Mouse (Mus musculus): ENCODE measurements around the gene Adora2a. TPM values are rescaled to one million over a fixed set of nuclear protein-coding genes. Genes with fewer than 3 reads are reported as not detected.
"Not testable (repeated sequence)": the region's sequence is repeated elsewhere in the genome, so short reads cannot be mapped to it uniquely, and the experiment has no call there.

Gene Adora2a
- polyA plus RNA-seq, 1 experiment from 2014 or later, result 3.2 TPM

DNA sequence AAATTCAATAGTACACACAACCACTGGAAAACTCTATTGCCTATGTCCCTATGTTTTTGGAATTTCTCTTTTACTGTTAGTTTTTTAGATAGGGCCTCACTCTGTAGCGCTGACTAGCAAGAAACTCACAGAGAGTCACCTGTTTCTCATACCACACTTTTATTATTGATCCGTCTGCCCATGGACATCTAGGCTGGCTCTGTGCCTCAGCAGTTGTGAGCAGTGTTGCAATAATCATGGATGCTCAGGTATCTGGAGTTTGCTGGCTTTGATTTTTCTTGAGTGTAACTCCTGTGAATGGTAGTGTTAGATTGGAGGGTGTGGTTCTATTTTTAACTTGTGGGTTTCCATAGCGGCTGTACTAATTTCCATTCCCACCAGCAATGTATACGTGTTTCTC, 38.7 kb downstream of the Adora2a start:
- no peak overlapping the region for H3K27ac ChIP-seq
- H3K27me3 ChIP-seq, result no peaks in the 10 kb centered on the region
- WGBS, result 80% methylated on average over 4 of the region's 4 CpGs
- no peak overlapping the region for H3K9ac ChIP-seq
- ATAC-seq, result no peak
- no peaks in the 10 kb centered on the region for H3K9me3 ChIP-seq (replicated peaks)
- H3K36me3 ChIP-seq (ENCODE audit: poor library complexity, severe bottlenecking), result no peaks in the 10 kb centered on the region
- no peak overlapping the region for H3K4me2 ChIP-seq
- no peak overlapping the region for H3K4me3 ChIP-seq
- H3K4me1 ChIP-seq, result no peaks in the 10 kb centered on the region

DNA sequence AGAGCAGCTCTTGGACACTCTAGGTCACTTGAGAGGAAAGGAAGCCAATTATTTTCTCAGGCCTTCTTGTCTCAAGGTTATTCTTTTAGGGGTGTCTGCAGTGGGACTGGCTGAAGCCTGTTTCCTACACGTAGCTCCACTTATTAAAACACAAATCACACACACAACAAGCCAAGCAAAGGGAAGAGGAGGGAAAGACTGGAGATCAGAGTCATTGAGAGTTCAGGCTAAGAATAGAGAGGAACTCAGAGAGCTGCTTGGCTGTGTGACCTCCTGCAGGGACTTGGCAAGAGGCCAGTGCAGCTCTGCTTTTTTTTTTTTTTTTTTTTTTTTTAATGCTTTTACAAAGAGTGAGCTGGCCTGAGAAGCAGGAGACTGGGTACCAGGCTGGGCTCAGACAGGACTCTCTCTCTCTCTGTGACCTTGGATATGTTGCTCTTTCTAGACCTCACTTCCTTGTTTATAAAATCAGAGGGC, 47.6 kb downstream of the Adora2a start:
- not testable (repeated sequence) for H3K9ac ChIP-seq; H3K36me3 ChIP-seq (ENCODE audit: poor library complexity, severe bottlenecking); H3K27me3 ChIP-seq; H3K9me3 ChIP-seq (replicated peaks); H3K4me3 ChIP-seq
- 0% methylated on average over 1 of the region's 1 CpGs for WGBS
- H3K4me1 ChIP-seq, result peaks cover 16% of the 10 kb centered on the region
- peak; percentile 77; the same call in 1 of the 2 replicates for ATAC-seq
- 0 out of 2 replicates have a peak overlapping the region, but pooled peaks have one; percentile 12 for H3K4me2 ChIP-seq
- peak overlapping the region; percentile 40 for H3K27ac ChIP-seq

DNA sequence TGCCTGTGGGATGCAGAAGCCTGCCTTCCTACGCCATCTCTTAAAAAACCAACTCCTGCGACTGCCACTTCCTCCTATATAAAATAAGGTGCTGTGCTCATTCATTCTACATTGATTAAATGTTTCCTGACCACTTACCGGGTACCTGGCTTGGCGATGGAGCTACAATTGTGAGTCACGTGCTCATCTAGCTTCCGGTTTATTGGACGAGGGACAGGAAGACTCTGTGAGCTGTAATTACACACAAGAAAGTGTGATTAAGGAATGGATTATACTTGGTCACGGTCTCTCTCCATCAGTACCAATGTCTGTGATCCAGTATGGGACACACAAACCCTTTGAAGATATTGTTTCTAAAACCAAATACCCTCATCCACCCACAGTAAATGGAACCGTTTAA, 48.1 kb downstream of the Adora2a start:
- no peak overlapping the region for H3K9ac ChIP-seq
- WGBS, result 76% methylated on average over 9 of the region's 9 CpGs
- 0 out of 2 replicates have a peak overlapping the region, but pooled peaks have one; percentile 12 for H3K4me2 ChIP-seq
- no peaks in the 10 kb centered on the region for H3K36me3 ChIP-seq (ENCODE audit: poor library complexity, severe bottlenecking)
- no peak for ATAC-seq
- no peak overlapping the region for H3K4me3 ChIP-seq
- H3K9me3 ChIP-seq (replicated peaks), result no peaks in the 10 kb centered on the region
- H3K27ac ChIP-seq, result peak overlapping the region; percentile 40; the same call in 1 of the 2 replicates
- peaks cover 16% of the 10 kb centered on the region for H3K4me1 ChIP-seq
- no peaks in the 10 kb centered on the region for H3K27me3 ChIP-seq

DNA sequence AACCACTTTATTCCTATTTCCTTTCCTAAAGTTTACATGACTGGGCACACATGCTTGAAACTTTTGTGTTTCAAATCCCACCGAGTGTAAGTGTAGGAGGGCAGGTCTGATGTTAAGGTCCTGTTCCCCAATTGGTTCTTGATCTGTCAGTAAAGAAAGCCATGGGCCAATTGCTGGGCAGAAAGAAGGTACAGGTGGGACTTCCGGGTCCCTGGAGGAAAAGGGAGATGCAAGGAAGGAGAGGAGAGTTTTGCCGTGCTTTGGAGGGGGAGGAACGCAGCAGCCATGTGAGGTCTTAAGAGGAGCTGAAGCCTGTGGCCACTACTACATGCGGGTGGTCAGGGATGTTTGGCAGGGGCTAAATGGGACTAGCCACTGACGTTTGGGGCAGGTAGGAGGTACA, 48.6 kb downstream of the Adora2a start:
- Histone ChIP-seq H3K9ac (no peak overlapping the region), H3K36me3 (ENCODE audit: poor library complexity, severe bottlenecking) (no peaks in the 10 kb centered on the region), H3K4me2 (peak overlapping the region; percentile 32), H3K9me3 (replicated peaks) (no peaks in the 10 kb centered on the region), H3K4me1 (peaks cover 16% of the 10 kb centered on the region), H3K4me3 (peak overlapping the region; percentile 18), H3K27ac (no peak overlapping the region), H3K27me3 (no peaks in the 10 kb centered on the region)
- ATAC-seq, result no peak
- WGBS, result 57% methylated on average over 6 of the region's 6 CpGs

DNA sequence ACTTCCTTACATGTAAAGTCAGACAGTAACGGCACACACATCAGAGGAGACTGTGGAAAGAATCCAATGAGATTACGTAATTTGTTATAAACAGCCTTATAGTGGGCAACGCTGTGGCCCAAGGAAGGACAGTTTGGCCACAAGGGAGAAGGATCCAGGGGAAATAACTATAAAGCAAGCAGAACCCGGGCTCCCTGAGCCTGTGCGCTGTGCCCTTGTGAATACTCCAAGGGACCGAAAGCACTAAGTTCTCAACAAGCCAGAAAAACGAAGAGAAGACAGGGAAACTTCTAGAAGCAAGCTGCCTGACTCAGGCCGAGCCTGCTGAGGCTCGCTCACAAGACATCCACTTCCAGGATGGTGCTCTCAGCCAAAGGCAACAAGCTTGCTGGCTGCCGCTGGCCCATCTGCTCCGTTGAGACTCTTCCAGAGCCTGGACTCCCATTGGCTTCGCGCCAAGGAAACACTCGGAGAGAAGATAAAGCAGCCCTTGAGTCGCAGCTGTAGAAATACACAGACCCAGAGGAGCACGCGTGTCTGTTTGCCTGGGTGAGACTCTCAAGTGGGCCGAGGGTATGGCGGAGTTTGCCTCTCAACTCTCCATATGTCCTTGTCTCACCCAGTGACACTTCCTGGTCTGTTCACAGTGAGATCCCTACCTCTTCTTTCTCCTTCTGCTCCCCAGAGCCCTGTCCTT, 57.1 kb downstream of the Adora2a start:
- H3K27ac ChIP-seq, result peak overlapping the region; percentile 44; the same call in 1 of the 2 replicates
- H3K9ac ChIP-seq; H3K4me3 ChIP-seq; H3K9me3 ChIP-seq (replicated peaks); H3K4me1 ChIP-seq; H3K27me3 ChIP-seq; H3K4me2 ChIP-seq; H3K36me3 ChIP-seq (ENCODE audit: poor library complexity, severe bottlenecking): not testable (repeated sequence)
- peak; percentile 80 for ATAC-seq
- WGBS, result 69% methylated on average over 13 of the region's 19 CpGs

DNA sequence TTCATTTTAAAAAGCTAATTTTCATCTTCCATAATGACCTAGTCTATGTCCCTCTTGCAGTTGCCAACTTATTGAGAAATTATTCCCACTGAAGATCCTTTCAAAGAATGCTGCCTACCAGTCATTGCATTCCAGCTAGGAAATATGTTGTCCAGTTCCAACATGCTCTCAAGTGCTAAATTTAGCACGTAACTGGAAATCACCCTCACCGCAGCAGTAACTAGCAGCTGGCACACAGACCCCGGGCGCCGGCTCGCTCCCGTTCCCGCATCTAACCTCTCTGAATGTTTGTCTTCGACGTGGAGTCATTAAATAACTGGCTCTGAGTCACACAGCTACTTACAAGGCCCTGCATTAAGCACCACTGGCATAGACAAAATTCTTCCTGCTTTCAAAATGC, 62.0 kb downstream of the Adora2a start:
- H3K27ac ChIP-seq, result no peak overlapping the region
- no peak for ATAC-seq
- WGBS, result 89% methylated on average over 10 of the region's 10 CpGs
- no peaks in the 10 kb centered on the region for H3K4me1 ChIP-seq
- no peak overlapping the region for H3K9ac ChIP-seq
- no peak overlapping the region for H3K4me3 ChIP-seq
- no peaks in the 10 kb centered on the region for H3K9me3 ChIP-seq (replicated peaks)
- no peaks in the 10 kb centered on the region for H3K27me3 ChIP-seq
- H3K4me2 ChIP-seq, result no peak overlapping the region
- H3K36me3 ChIP-seq (ENCODE audit: poor library complexity, severe bottlenecking), result no peaks in the 10 kb centered on the region

Other genes starting within 250 kb of the Adora2a start
- gene Specc1l, start 104.8 kb upstream of the Adora2a start, polyA plus RNA-seq (2015; fragmentation: Nextera tagmentation; extraction: Ambion mirVana), result 35.4 and 39.6 TPM in 2 replicates
- gene Upb1, start 84.2 kb downstream of the Adora2a start, polyA plus RNA-seq (2015; fragmentation: Nextera tagmentation; extraction: Ambion mirVana), result not detected in 2 replicates
- 188 and 198 TPM in 2 replicates for gene Snrpd3, start 200.7 kb downstream of the Adora2a start, polyA plus RNA-seq (2015; fragmentation: Nextera tagmentation; extraction: Ambion mirVana)
- 21.1 and 24.9 TPM in 2 replicates for gene Gucd1, start 201.1 kb downstream of the Adora2a start, polyA plus RNA-seq (2015; fragmentation: Nextera tagmentation; extraction: Ambion mirVana)
- gene Lrrc75b, start 243.5 kb downstream of the Adora2a start, polyA plus RNA-seq (2015; fragmentation: Nextera tagmentation; extraction: Ambion mirVana), result 10.4 and 11.7 TPM in 2 replicates
- gene Ggt1, start 244.7 kb downstream of the Adora2a start, polyA plus RNA-seq (2015; fragmentation: Nextera tagmentation; extraction: Ambion mirVana), result 1.1 and 2.3 TPM in 2 replicates